Mouse (Mus musculus): ENCODE measurements around the gene Inpp4b.

DNA sequence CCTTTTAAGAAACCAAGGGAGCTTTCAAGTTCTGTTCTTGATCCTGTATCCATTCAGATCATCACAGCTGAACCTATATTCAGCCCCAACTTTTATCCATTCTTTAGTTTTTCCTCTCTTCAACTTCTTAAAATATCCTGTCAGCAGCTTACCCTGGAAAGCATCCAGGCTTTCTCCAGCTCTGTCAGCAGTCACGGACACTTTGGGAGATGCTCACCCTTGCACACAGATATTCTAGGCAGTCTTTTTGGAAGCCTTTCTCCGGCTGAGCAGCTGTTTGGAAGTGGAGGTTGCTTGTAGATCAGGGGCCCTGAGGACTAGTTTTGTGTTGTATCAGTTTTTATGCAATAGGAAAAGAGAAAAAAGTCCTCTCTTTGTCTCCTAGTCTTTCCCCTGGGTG is 270.3 kb downstream of the Inpp4b start:
- TF ChIP-seq FOSL1 (IDR thresholded peaks at IDR 0.05; ENCODE audit: insufficient read depth, low read length, poor library complexity, severe bottlenecking), result no peak
- TF ChIP-seq MYOG (IDR thresholded peaks at IDR 0.05; ENCODE audit: control insufficient read depth, extremely low read depth, insufficient read length), result no peak
- TF ChIP-seq CTCF (IDR thresholded peaks at IDR 0.05; ENCODE audit: control insufficient read depth, insufficient read depth, insufficient read length), result no peak
- no peak for TF ChIP-seq USF1 (IDR thresholded peaks at IDR 0.05; ENCODE audit: low read depth)
- no peak for TF ChIP-seq MAX (IDR thresholded peaks at IDR 0.05)
- TF ChIP-seq MYOD1 (IDR thresholded peaks at IDR 0.05; ENCODE audit: control insufficient read depth, insufficient read length, low read depth), result no peak

All from C2C12 (cell line).